Mouse (Mus musculus) kidney, adult 2 months (tissue): ENCODE results near the gene Lrmda. TPM values are rescaled to one million over a fixed set of nuclear protein-coding genes. Genes with fewer than 3 reads are reported as not detected.

Experiments used
- DNase-seq: peaks from one replicate; pipeline ENCODE4 v3.0.0; 2021
- H3K27ac ChIP-seq: fragments of 200-500 bp; 2 replicates; pipeline ENCODE4 v1.5.1; 2012; ENCODE audit warnings: low read depth, low read length, control low read depth, inconsistent platforms; ENCODE audit not compliant: insufficient read depth
- H3K27me3 ChIP-seq: fragments of 200-500 bp; replicated peaks from 2 replicates; pipeline ENCODE4 v1.6.1; 2012; ENCODE audit warnings: mild to moderate bottlenecking, moderate library complexity, low read length, inconsistent platforms; ENCODE audit not compliant: control insufficient read depth, insufficient read depth
- H3K36me3 ChIP-seq: fragments of 200-500 bp; 2 replicates; pipeline ENCODE4 v1.6.1; 2012; ENCODE audit warnings: mild to moderate bottlenecking, moderate library complexity, low read length, inconsistent platforms; ENCODE audit not compliant: control insufficient read depth, insufficient read depth
- H3K4me1 ChIP-seq: fragments of 200-500 bp; 2 replicates; pipeline ENCODE4 v1.6.1; 2011; ENCODE audit warnings: low read length; ENCODE audit not compliant: control insufficient read depth, insufficient read depth
- H3K4me3 ChIP-seq: fragments of 200-500 bp; 2 replicates; pipeline ENCODE4 v1.5.1; 2011; ENCODE audit warnings: mild to moderate bottlenecking, low read depth, low read length, control low read depth; ENCODE audit not compliant: insufficient read depth
- CTCF ChIP-seq: fragments of 200-500 bp; conservative IDR thresholded peaks from 2 replicates; pipeline ENCODE4 v1.5.1; 2011; ENCODE audit warnings: low read depth, mild to moderate bottlenecking, control low read depth, low read length, moderate library complexity, mixed read lengths; ENCODE audit not compliant: insufficient read depth, insufficient read length
- POLR2A ChIP-seq: fragments of 200-500 bp; IDR thresholded peaks from one replicate; pipeline ENCODE4 v1.6.1; 2011; ENCODE audit warnings: low read depth, low read length, control low read depth
- WGBS: fragments of 180-500 bp; shearing (Covaris S2); methylation state at CpG from one replicate; pipeline ENCODE4 v1.1.7; 2018; 5-methylcytosine and 5-hydroxymethylcytosine counted together
- polyA plus RNA-seq: library from polyadenylated mRNA; depleted of rRNA; stranded (reverse); fragments of >200 nt; gene quantifications from 2 replicates; pipeline ENCODE4 v1.2.3, GENCODE M21; 2012

Lrmda gene
- polyA plus RNA-seq, 1 experiment, result 3.3 TPM

- 1% methylated on average over 26 of the region's 26 CpGs for WGBS
- Histone ChIP-seq H3K27ac (peak overlapping the region; percentile 99), H3K4me3 (peak overlapping the region; percentile 73), H3K27me3 (no peaks in the 10 kb centered on the region), H3K36me3 (peaks cover 16% of the 10 kb centered on the region), H3K4me1 (peaks cover 3% of the 10 kb centered on the region; the same call in 1 of the 2 replicates)
- TF ChIP-seq POLR2A (no peak), CTCF (no peak)
- peak; percentile 74 for DNase-seq
Observed at GRCm38 (mm10) chr14:21988577-21989290, 30.8 kb upstream of the Lrmda start.

GRCm38 (mm10) chr14:21989291-21989913, 30.1 kb upstream of the Lrmda start, which contains the start of gene Zfp503:
Gene Zfp503, minus strand, starts transcription at chr14:21989601.
- peaks cover 3% of the 10 kb centered on the region; the same call in 1 of the 2 replicates for H3K4me1 ChIP-seq
- peak; percentile 93 for DNase-seq
- H3K36me3 ChIP-seq, result peaks cover 16% of the 10 kb centered on the region
- H3K27me3 ChIP-seq, result no peaks in the 10 kb centered on the region
- WGBS, result under 1% methylated on average over 37 of the region's 37 CpGs
- peak within 1 kb of the TSS; percentile 73 for H3K4me3 ChIP-seq
- peak within 1 kb of the TSS; percentile 99 for H3K27ac ChIP-seq
- TF ChIP-seq POLR2A (peak; percentile 74), CTCF (no peak; the same call in 1 of the 2 replicates)

- no peaks in the 10 kb centered on the region for H3K27me3 ChIP-seq
- peak; percentile 68 for DNase-seq
- 17% methylated on average over 31 of the region's 31 CpGs for WGBS
- H3K4me1 ChIP-seq, result peaks cover 3% of the 10 kb centered on the region; the same call in 1 of the 2 replicates
- TF ChIP-seq POLR2A, result no peak
- no peak for TF ChIP-seq CTCF
- peak overlapping the region; percentile 99 for H3K27ac ChIP-seq
- H3K36me3 ChIP-seq, result peaks cover 6% of the 10 kb centered on the region
- H3K4me3 ChIP-seq, result peak overlapping the region; percentile 73
Observed at GRCm38 (mm10) chr14:21990321-21991021, 29.0 kb upstream of the Lrmda start.

- H3K36me3 ChIP-seq, result no peaks in the 10 kb centered on the region
- no peaks in the 10 kb centered on the region for H3K27me3 ChIP-seq
- DNase-seq, result peak; percentile 83
- peaks cover 3% of the 10 kb centered on the region; the same call in 1 of the 2 replicates for H3K4me1 ChIP-seq
- H3K4me3 ChIP-seq, result peak overlapping the region; percentile 73
- WGBS, result 17% methylated on average over 26 of the region's 26 CpGs
- H3K27ac ChIP-seq, result peak overlapping the region; percentile 99
- TF ChIP-seq CTCF, result no peak
- TF ChIP-seq POLR2A, result peak; percentile 32
Observed at GRCm38 (mm10) chr14:21991251-21991780, 28.2 kb upstream of the Lrmda start.

- no peak for TF ChIP-seq CTCF
- 31% methylated on average over 5 of the region's 5 CpGs for WGBS
- no peaks in the 10 kb centered on the region for H3K36me3 ChIP-seq
- peaks cover 3% of the 10 kb centered on the region; the same call in 1 of the 2 replicates for H3K4me1 ChIP-seq
- peak overlapping the region; percentile 73 for H3K4me3 ChIP-seq
- peak; percentile 33 for DNase-seq
- H3K27me3 ChIP-seq, result no peaks in the 10 kb centered on the region
- peak overlapping the region; percentile 89 for H3K27ac ChIP-seq
Observed at GRCm38 (mm10) chr14:21991856-21992255, 27.7 kb upstream of the Lrmda start.

GRCm38 (mm10) chr14:21992321-21992885, 27.1 kb upstream of the Lrmda start:
- DNase-seq, result peak; percentile 62
- Histone ChIP-seq H3K27me3 (no peaks in the 10 kb centered on the region), H3K4me3 (peak overlapping the region; percentile 23), H3K4me1 (peaks cover 3% of the 10 kb centered on the region; the same call in 1 of the 2 replicates), H3K27ac (peak overlapping the region; percentile 89), H3K36me3 (no peaks in the 10 kb centered on the region)
- no peak for TF ChIP-seq CTCF
- no peak for TF ChIP-seq POLR2A
- 72% methylated on average over 4 of the region's 4 CpGs for WGBS
